Mouse (Mus musculus): ENCODE measurements around the gene Ino80d.

DNA sequence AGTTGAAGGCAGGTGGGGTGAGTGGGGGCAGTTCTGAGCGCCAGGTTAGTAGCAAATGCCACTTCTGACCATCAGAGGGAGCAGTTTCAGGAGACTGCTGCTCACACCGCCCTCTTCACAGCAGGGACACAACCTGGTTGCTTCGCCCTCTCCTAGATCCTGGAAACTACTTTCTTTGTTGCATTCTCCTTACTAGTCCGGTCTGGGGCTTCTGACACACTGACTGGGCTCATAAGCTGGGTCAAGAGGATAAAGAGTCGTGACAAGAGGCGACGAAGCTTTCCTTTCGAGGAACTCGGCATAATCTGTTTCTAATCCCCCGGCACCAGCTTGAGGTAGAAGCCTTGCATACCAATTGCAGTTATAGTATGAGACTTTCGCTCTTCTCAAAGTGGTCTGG, 129.9 kb downstream of the Ino80d start:
- TF ChIP-seq EP300 (optimal IDR thresholded peaks at IDR 0.05) (no peak), CTCF (IDR thresholded peaks at IDR 0.05; ENCODE audit: low read depth) (peak; percentile 74)
